Mouse (Mus musculus) neutrophil, adult 5-6 weeks (primary cell): ENCODE data around the gene Nr1i2. TPM values are rescaled to one million over a fixed set of nuclear protein-coding genes. Genes with fewer than 3 reads are reported as not detected.

ENCODE experiments used
- ATAC-seq: fragments of 151-379, 151-347 bp; 2 replicates; pipeline ENCODE4 v1.8.0; 2017; ENCODE audit warnings: mild to moderate bottlenecking, moderate TSS enrichment; ENCODE audit not compliant: insufficient number of reproducible peaks, poor library complexity, low FRiP score, severe bottlenecking; ENCODE audit errors: extremely low read depth
- total RNA-seq: library from RNA; stranded (forward); fragments of 200-1000 nt; gene quantifications from 2 replicates; pipeline ENCODE4 v1.2.3, GENCODE M21; 2017

Gene Nr1i2
- total RNA-seq, 1 experiment from 2014 or later, result not detected

GRCm38 (mm10) chr16:38290151-38290550 lies 4.5 kb downstream of the Nr1i2 start:
- no peak for ATAC-seq

DNA sequence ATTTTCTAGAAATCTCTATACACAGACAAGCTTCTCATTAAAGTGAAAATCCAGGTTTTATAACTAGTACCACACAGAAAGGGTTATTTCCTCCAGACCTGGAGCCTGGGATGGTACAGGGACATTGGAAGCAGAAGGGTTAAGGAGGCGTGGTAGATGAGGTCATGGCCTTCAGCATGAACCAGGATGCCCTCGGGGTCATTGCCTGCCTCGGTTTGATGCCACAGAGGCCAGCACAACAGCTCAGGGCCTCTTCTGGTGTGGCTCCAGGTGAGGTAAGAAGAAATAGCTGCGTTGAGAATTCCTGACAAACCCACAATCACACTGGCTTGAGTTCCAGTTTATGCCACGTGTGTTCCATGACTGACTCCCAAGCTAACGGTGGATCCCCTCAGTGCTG lies 5.8 kb downstream of the Nr1i2 start:
- no peak for ATAC-seq

GRCm38 (mm10) chr16:38287762-38288161 lies 6.9 kb downstream of the Nr1i2 start:
- ATAC-seq, result no peak

DNA sequence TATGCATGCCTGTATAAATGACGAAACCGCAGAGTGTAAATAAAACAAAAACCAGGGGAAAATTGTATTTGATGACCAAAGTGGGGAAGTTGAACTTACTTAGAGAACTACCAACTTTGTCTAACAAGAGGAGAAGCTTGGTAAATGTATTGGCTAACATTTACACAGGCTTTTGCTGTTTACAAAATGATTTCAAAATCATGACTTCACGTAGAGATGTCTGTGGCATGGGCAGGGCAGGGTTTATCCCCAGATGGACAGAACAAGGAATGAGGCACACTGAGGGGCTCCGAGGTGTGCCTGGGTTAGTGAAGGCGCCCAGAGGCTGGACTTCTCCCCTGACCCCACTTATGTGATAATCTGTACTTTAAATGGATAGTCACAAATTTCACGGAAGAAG lies 7.3 kb downstream of the Nr1i2 start:
- ATAC-seq, result no peak

GRCm38 (mm10) chr16:38286541-38286940 lies 8.1 kb downstream of the Nr1i2 start:
- ATAC-seq, result no peak

DNA sequence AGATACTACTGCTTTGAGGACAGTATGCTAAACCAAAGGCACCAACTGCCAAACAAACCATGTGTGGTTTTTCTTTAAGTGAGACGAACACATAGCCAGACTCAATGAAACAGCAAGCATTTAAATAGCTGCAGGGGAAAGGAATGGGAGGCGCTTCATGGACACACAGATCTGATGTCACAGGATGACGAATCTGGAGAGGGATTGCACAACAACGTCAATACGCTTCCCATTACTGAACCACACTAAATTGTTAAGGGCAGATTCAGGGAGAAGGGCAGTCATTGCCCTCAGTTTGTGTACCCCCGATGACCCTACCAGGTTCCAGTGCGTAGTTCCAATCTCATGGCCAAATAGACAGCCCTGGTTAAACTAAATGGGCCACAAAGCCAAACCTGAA lies 8.8 kb downstream of the Nr1i2 start:
- ATAC-seq, result no peak

GRCm38 (mm10) chr16:38283300-38283699 lies 11.3 kb downstream of the Nr1i2 start:
- ATAC-seq, result no peak

DNA sequence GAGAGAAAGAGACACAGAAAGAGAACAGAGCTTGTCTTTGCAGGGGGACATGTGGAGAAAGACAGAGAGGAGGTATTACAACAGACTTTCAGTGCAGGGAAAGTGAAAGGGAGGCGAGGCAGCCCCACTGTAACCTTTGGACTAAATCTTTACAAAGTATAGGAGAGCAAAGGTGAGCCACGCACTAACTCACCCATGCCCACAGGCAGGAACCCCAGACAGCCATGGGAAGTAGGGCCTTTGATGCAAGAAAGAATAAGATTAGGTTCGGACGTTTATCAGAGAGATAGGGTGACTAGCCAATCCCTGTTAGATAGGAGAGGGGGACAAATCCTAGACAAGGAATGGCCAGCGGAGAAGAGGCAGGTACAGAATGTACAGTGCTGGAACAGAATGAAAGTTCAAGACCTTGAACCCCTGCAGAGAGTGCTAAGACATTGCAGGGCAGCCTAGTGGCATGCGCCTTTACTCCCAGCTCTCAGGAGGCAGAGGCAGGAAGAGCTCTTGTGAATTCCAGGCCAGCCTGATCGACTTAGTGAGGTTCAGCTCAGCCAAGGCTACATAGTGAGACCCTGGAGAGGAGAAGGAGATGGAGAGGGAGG lies 12.0 kb downstream of the Nr1i2 start:
- no peak for ATAC-seq

DNA sequence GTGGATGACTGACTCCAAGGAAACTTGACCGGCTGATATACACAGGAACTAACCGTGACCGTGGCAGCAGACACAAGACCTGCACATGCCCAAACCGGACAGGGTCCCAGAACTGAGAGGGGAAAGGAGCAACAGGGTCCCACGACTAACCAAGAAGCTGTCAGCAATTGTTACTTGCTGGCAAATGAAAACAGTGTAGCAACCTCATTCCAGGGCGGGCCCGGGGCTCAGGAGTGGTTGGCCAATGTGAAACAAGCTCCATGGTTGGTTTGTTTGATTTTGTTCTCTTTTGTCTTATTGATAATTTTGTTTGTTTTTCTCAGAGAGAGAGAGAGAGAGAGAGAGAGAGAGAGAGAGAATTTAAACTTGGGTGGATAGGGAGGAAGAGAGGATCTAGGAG lies 13.7 kb downstream of the Nr1i2 start:
- ATAC-seq, result no peak

DNA sequence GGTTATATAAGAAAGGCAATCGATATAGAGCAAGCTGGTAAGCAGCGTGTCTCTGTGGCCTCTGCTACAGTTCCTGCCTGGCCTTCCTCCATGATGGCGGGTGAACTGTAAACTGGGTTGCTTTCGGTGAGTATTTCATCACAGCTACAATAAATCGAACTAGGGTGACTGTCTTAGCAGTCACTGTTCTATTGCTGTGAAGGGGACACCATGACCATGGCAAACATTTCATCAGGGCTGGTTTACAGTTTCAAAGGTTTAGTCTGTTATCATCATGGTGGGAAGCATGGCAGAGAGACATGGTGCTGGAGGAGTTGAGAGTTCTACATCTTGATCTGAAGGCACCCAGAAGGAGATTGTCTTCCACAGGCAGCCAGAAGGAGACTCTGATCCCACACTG lies 14.8 kb downstream of the Nr1i2 start:
- ATAC-seq, result no peak

GRCm38 (mm10) chr16:38274737-38275136 lies 19.9 kb downstream of the Nr1i2 start:
- no peak for ATAC-seq

DNA sequence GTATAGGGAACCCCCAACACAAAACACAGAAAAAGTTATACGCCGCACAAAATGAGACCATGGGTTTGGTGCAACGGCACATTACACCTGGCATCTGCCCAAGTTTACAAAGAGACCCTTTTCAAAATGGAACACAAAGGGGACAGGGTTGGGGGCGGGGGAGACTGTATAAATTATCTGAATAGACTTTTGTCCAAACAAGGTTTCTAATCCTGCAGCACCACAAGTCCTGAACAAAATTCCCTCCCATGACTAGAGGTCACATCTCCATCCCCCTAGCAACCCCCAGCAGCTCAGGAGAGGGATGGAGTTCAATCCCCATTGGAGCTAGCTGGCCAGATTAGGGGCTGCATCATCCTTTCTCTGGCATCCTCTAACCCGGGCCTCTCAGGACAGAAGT lies 22.1 kb downstream of the Nr1i2 start:
- no peak for ATAC-seq

GRCm38 (mm10) chr16:38271601-38272000 lies 23.0 kb downstream of the Nr1i2 start:
- ATAC-seq, result no peak

GRCm38 (mm10) chr16:38255927-38256326 lies 38.7 kb downstream of the Nr1i2 start:
- no peak for ATAC-seq

GRCm38 (mm10) chr16:38255107-38255506 lies 39.5 kb downstream of the Nr1i2 start:
- no peak for ATAC-seq

DNA sequence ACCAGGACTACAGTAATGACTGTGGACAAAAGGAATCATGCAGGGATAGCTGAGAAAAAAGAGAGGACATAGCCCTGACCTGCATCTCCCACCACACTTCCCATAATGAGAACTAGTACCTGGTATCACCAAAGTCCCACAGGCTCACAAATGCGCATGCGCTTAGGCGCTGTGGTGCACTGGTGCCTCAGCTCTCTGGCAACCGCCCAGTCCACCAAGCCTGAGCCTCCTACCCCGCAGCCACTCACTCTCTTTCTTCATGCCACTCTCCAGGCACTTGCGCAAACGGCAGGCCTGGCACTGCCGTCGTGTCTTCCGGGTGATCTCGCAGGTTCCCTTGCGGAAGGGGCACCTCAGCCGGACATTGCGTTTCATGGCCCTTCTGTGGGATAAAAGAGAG lies 40.6 kb downstream of the Nr1i2 start:
- no peak for ATAC-seq

DNA sequence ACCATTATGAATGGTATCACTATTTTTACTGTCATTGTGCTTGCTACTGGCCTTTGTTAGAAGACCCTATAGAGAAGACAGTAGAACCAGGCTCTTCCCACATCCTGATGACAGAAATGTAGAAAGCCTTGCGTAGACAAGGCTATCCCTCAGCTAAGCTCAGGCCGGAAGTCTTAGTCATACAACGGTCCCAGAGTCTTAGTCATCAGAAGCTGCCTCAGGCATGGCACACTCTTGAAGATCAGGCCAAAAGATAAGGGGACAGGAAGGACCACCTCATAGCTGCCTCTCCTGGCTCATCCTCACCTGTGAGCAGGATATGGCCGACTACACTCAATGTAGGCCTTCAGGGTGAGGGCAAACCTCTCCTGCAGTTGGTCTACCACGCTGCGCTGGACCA lies 44.2 kb downstream of the Nr1i2 start:
- ATAC-seq, result no peak

- ATAC-seq, result no peak
Measured at GRCm38 (mm10) chr16:38248331-38248961, 46.2 kb downstream of the Nr1i2 start.

DNA sequence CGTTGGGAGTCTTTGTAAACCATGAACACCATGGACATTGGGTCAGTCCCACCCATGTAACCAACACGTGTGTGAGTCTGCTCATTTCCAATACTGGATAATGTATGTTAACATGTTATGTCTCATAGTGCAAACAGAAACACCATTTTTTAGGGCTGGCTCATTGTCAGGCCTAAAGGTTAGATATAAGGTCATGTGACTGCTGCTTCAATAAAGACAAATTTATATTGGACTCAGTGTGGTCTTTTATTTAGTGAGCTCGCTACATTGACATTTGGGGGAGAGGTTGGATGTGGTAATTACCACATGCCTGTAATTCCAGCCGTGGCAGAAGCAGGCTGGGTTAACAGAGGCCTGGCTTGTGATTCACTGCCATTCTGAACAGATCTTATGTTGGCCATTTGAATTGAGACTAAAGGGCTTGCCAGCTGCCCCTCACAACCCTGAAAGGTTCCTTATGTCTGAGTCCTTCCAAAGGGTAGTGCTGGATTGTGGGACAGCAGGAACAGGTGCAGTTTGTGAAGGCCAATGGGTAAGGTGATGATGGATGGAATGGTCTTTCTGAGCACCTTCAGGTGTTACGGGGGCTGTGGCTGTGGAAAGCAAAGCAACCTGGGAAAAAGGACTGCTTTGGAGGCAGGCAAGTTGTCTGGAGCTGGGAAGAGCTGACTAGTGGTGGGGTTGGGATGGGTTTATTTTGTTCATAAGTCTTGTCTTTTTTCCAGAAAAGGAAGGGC lies 48.6 kb downstream of the Nr1i2 start:
- ATAC-seq, result no peak

DNA sequence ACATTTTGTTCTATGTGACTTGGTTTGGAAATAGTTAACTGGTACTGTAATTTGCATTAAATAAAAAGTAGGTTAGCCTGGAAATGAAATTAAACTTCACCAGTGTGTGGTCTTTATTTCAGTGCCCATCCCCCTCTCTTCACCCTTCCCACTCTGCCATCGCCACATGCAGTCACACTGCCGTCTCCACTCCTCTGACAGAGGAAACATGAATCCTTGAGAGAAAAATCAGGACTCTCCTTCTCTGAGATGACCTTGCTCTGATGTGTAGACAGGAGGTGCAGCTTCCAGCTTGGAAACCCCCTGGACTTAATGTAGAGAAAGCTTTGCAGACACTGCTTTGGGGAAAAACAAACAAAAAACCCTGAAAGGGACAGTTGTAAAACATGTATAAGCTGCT lies 49.2 kb downstream of the Nr1i2 start:
- ATAC-seq, result no peak
